Mouse (Mus musculus) ES-Bruce4 (cell line): ENCODE results near the gene Ctnna2. TPM values are rescaled to one million over a fixed set of nuclear protein-coding genes. Genes with fewer than 3 reads are reported as not detected.

Source experiments
- H3K27ac ChIP-seq: 2 replicates; pipeline ENCODE4 v1.5.1; 2012; ENCODE audit warnings: low read length, inconsistent platforms; ENCODE audit not compliant: insufficient read depth
- H3K27me3 ChIP-seq: 2 replicates; pipeline ENCODE4 v1.6.1; 2012; ENCODE audit warnings: mild to moderate bottlenecking, low read length, inconsistent platforms; ENCODE audit not compliant: control insufficient read depth, poor library complexity, insufficient read depth, severe bottlenecking
- H3K36me3 ChIP-seq: 2 replicates; pipeline ENCODE4 v1.6.1; 2012; ENCODE audit warnings: inconsistent platforms, mild to moderate bottlenecking, low read length, moderate library complexity; ENCODE audit not compliant: control insufficient read depth, poor library complexity, insufficient read depth, severe bottlenecking
- H3K4me1 ChIP-seq: one replicate; pipeline ENCODE4 v1.8.1; 2011; ENCODE audit warnings: low read length; ENCODE audit not compliant: control insufficient read depth, insufficient read depth
- H3K4me3 ChIP-seq: 2 replicates; pipeline ENCODE4 v1.5.1; 2011; ENCODE audit warnings: low read depth, mild to moderate bottlenecking, low read length
- H3K9ac ChIP-seq: 2 replicates; pipeline ENCODE4 v1.6.1; 2012; ENCODE audit warnings: low read depth, mild to moderate bottlenecking, inconsistent platforms; ENCODE audit not compliant: poor library complexity, severe bottlenecking
- H3K9me3 ChIP-seq: replicated peaks from 2 replicates; pipeline ENCODE4 v1.6.1; 2012; ENCODE audit warnings: mild to moderate bottlenecking, low read length, inconsistent platforms; ENCODE audit not compliant: control insufficient read depth, poor library complexity, insufficient read depth, severe bottlenecking
- CTCF ChIP-seq: IDR thresholded peaks from one replicate; pipeline ENCODE4 v1.8.1; 2011; ENCODE audit warnings: low read depth, low read length
- EP300 ChIP-seq: IDR thresholded peaks from 2 replicates; pipeline ENCODE4 v1.6.1; 2011; ENCODE audit warnings: low read depth, low read length; ENCODE audit not compliant: insufficient read depth
- POLR2A ChIP-seq: IDR thresholded peaks from one replicate; pipeline ENCODE4 v1.8.1; 2011; ENCODE audit warnings: low read length; ENCODE audit not compliant: insufficient read depth
- polyA plus RNA-seq: library from polyadenylated mRNA; stranded (reverse); fragments of >200 nt; gene quantifications from 2 replicates; pipeline ENCODE4 v1.2.4, GENCODE M21; 2011; ENCODE audit warnings: low read depth; ENCODE audit not compliant: missing spikeins, insufficient read depth, insufficient read length

Gene Ctnna2
- polyA plus RNA-seq, 1 experiment, result 0.76 TPM

DNA sequence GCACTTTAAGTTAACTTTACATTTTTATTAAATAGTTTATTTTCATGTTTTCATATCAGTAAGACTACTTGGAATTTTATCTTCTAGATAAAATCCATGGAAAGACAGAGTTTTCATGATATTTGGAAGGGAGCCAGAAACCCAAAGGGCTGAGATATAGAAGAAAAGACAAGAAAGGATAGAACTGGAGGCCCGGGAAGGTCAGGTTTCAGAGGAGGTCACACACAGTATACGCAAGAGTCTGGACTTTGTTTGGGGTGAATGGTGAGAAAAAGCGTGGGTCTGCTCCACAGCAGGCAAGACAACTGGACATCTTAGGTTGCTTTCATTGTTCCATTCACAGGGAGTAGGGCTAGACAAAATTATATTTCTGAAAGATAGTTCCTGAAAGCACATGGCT is 111.4 kb downstream of the Ctnna2 start:
- H3K27me3 ChIP-seq, result no peaks in the 10 kb centered on the region
- TF ChIP-seq EP300 (no peak), POLR2A (no peak), CTCF (no peak)
- no peak overlapping the region for H3K27ac ChIP-seq
- H3K4me3 ChIP-seq, result no peak overlapping the region
- H3K9ac ChIP-seq, result no peak overlapping the region
- no peaks in the 10 kb centered on the region for H3K4me1 ChIP-seq
- H3K36me3 ChIP-seq, result no peaks in the 10 kb centered on the region
- no peaks in the 10 kb centered on the region for H3K9me3 ChIP-seq

DNA sequence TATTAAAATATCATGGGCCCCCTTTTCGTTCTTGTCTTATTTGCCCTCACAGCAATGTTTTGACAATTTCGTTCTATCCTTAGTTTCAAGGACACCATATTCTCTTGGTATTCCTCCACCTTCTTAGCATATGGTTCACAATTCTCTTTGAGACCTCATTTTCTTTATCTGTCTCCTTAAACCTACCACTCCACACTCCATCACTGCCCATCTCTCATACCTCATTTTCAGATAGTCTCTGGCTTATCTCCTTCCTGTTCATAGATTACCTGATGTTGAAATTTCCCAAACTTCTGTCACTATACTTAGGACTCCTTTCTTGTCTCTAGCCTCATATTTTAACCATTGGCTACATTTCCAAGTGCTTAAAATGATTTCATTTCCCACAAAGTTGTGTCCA is 116.1 kb downstream of the Ctnna2 start:
- Histone ChIP-seq H3K4me3 (no peak overlapping the region), H3K27me3 (no peaks in the 10 kb centered on the region), H3K4me1 (no peaks in the 10 kb centered on the region), H3K36me3 (no peaks in the 10 kb centered on the region), H3K27ac (no peak overlapping the region), H3K9me3 (no peaks in the 10 kb centered on the region), H3K9ac (no peak overlapping the region)
- TF ChIP-seq EP300, result no peak
- TF ChIP-seq POLR2A, result no peak
- no peak for TF ChIP-seq CTCF

DNA sequence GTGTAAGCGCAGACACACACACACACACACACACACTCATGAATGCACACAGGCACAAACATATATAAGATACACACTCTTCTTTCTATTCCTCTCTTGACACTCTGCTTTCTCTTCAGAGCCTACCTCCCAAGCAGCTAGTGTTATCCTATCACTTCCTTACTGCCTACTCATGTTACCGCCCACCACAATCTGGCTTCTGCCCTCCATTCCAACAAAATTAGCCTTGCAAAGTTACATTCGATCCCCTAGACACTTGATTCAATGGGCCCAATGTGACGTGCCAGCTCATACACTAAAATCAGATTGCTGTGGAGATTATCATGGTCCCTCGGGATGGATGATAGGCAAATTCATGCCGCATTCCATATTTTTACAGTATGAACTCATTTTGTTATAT is 116.7 kb downstream of the Ctnna2 start:
- TF ChIP-seq POLR2A (no peak), CTCF (no peak), EP300 (no peak)
- Histone ChIP-seq H3K9me3 (no peaks in the 10 kb centered on the region), H3K27me3 (no peaks in the 10 kb centered on the region), H3K4me1 (no peaks in the 10 kb centered on the region), H3K4me3 (no peak overlapping the region), H3K36me3 (no peaks in the 10 kb centered on the region), H3K27ac (no peak overlapping the region), H3K9ac (no peak overlapping the region)

DNA sequence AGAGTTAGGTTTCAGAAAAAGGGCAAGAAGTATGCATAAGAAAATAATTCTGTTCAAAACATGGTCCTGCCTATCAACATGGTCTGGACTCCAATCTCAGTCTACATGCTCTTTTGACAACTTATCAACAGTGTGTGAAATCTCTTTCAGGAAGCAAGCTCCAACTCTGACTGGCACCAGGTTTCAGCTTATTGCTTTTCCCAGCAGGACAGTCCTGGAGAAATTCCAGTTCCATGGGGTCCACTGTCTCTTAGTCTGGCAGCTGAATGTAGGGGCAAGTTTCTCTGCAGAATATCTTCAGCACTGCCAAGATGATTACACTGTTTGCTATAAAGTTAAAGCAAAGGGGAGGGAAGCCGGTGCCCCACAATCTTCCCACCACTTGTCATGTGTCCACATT is 130.1 kb downstream of the Ctnna2 start:
- no peaks in the 10 kb centered on the region for H3K36me3 ChIP-seq
- no peak overlapping the region for H3K4me3 ChIP-seq
- H3K4me1 ChIP-seq, result no peaks in the 10 kb centered on the region
- H3K27me3 ChIP-seq, result no peaks in the 10 kb centered on the region
- H3K27ac ChIP-seq, result no peak overlapping the region
- no peaks in the 10 kb centered on the region for H3K9me3 ChIP-seq
- no peak for TF ChIP-seq POLR2A
- no peak for TF ChIP-seq EP300
- no peak for TF ChIP-seq CTCF
- H3K9ac ChIP-seq, result no peak overlapping the region

DNA sequence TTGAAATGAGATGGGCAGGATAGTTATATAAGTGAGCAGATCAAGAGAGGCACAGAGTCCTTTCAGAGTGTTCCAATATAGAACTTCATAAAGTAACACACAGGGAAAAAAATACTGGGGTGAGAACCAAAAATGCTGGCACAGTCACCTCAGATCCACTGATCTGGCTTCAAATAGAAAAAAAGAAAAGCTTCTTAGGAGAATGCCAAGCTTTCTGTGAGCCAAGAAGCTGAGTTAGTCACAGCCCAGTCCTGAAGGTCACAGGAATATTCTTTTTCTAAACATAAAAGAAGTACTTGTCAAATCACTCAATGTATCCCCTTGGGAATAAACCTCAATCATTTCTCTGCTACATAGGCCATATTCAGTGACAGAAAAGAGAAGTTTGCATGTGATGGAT is 130.7 kb downstream of the Ctnna2 start:
- no peaks in the 10 kb centered on the region for H3K36me3 ChIP-seq
- no peak overlapping the region for H3K4me3 ChIP-seq
- TF ChIP-seq POLR2A (no peak), CTCF (no peak), EP300 (no peak)
- H3K27ac ChIP-seq, result no peak overlapping the region
- H3K27me3 ChIP-seq, result no peaks in the 10 kb centered on the region
- no peaks in the 10 kb centered on the region for H3K4me1 ChIP-seq
- no peak overlapping the region for H3K9ac ChIP-seq
- H3K9me3 ChIP-seq, result no peaks in the 10 kb centered on the region

DNA sequence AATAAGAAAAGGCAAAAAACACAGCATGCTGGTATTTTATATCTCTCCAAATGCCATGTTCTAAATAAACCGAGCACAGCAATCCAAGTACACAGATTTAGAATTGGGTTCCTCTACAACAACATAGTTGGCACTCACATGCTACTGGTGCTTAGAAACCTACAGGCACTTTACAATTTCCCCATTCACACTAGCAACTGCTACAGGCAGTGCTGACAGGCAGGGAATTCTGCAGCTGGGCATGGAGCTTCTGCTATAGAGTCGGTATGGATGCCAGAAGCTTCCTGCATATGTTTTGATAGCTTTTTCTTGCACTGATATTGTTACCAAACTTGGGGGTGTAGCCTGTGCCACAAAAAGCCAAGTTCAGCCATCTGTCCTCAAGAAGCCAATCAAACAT is 131.8 kb downstream of the Ctnna2 start:
- Histone ChIP-seq H3K4me3 (no peak overlapping the region), H3K9me3 (no peaks in the 10 kb centered on the region), H3K27me3 (no peaks in the 10 kb centered on the region), H3K27ac (no peak overlapping the region), H3K9ac (no peak overlapping the region), H3K4me1 (no peaks in the 10 kb centered on the region), H3K36me3 (no peaks in the 10 kb centered on the region)
- TF ChIP-seq POLR2A, result no peak
- no peak for TF ChIP-seq CTCF
- TF ChIP-seq EP300, result no peak
